Mouse (Mus musculus): Measurements from ENCODE around the gene Bysl.
"Not testable (repeated sequence)": the region's sequence is repeated elsewhere in the genome, so short reads cannot be mapped to it uniquely, and the experiment has no call there.

Gene Bysl

GRCm38 (mm10) chr17:47610849-47611660 lies at the start of gene Bysl, which contains the start of the genes Med20 and Gm20517:
Gene Bysl (minus strand): TSS chr17:47611492.
Gene Med20 (plus strand): TSS chr17:47611582.
Gene Gm20517 (plus strand): TSS chr17:47611589.
- in situ Hi-C loops (cut with MseI, MboI): no loop called here

- in situ Hi-C loops (cut with MseI, MboI): no loop called here
These were observed 47.5 kb upstream of the Bysl start for GRCm38 (mm10) chr17:47658741-47659243.

GRCm38 (mm10) chr17:47657901-47658300 lies 46.6 kb upstream of the Bysl start:
- in situ Hi-C loops (cut with MseI, MboI): no loop called here

GRCm38 (mm10) chr17:47655697-47656096 lies 44.4 kb upstream of the Bysl start:
- in situ Hi-C loops (cut with MseI, MboI): no loop called here

- in situ Hi-C loops (cut with MseI, MboI): not testable (repeated sequence)
These were observed 43.1 kb upstream of the Bysl start for GRCm38 (mm10) chr17:47654346-47654745.

GRCm38 (mm10) chr17:47651953-47652352 lies 40.7 kb upstream of the Bysl start:
- in situ Hi-C loops (cut with MseI, MboI): no loop called here

- in situ Hi-C loops (cut with MseI, MboI): no loop called here
These were observed 37.7 kb upstream of the Bysl start for GRCm38 (mm10) chr17:47648966-47649365.

- in situ Hi-C loops (cut with MseI, MboI): no loop called here
These were observed 35.4 kb upstream of the Bysl start for GRCm38 (mm10) chr17:47646683-47647082.

GRCm38 (mm10) chr17:47642992-47643391 lies 31.7 kb upstream of the Bysl start:
- in situ Hi-C loops (cut with MseI, MboI): loop anchor here in 1 of 2 experiments (5.0 kb wide), 1 partner anchor 34 kb away; no protein-coding TSS in a partner anchor

GRCm38 (mm10) chr17:47633999-47634770 lies 22.9 kb upstream of the Bysl start:
- in situ Hi-C loops (cut with MseI, MboI): no loop called here

- in situ Hi-C loops (cut with MseI, MboI): no loop called here
These were observed 21.0 kb upstream of the Bysl start for GRCm38 (mm10) chr17:47632181-47632840.

GRCm38 (mm10) chr17:47630678-47631065 lies 19.4 kb upstream of the Bysl start, which contains the start of gene Usp49:
Gene Usp49 (plus strand): TSS chr17:47630690.
- in situ Hi-C loops (cut with MseI, MboI): no loop called here

GRCm38 (mm10) chr17:47629717-47630677 lies 18.7 kb upstream of the Bysl start:
- in situ Hi-C loops (cut with MseI, MboI): no loop called here

GRCm38 (mm10) chr17:47628851-47629676 lies 17.8 kb upstream of the Bysl start:
- in situ Hi-C loops (cut with MseI, MboI): no loop called here

- in situ Hi-C loops (cut with MseI, MboI): no loop called here
These were observed 16.5 kb upstream of the Bysl start for GRCm38 (mm10) chr17:47627791-47628190.

- in situ Hi-C loops (cut with MseI, MboI): no loop called here
These were observed 14.7 kb upstream of the Bysl start for GRCm38 (mm10) chr17:47626031-47626430.

GRCm38 (mm10) chr17:47625088-47625487 lies 13.8 kb upstream of the Bysl start:
- in situ Hi-C loops (cut with MseI, MboI): no loop called here

- in situ Hi-C loops (cut with MseI, MboI): not testable (repeated sequence)
These were observed 13.3 kb upstream of the Bysl start for GRCm38 (mm10) chr17:47624572-47624971.

- in situ Hi-C loops (cut with MseI, MboI): no loop called here
These were observed 11.7 kb upstream of the Bysl start for GRCm38 (mm10) chr17:47622912-47623554.
